Mouse (Mus musculus) lung, adult 2 months (tissue): ENCODE results near the gene Smyd2.

Experiments used
- CTCF ChIP-seq: fragments of 200-500 bp; IDR thresholded peaks from 2 replicates; pipeline ENCODE4 v1.5.1; 2011; ENCODE audit warnings: mild to moderate bottlenecking, low read length, control low read depth; ENCODE audit not compliant: insufficient read depth
- POLR2A ChIP-seq: fragments of 200-500 bp; IDR thresholded peaks from 2 replicates; pipeline ENCODE4 v1.6.1; 2011; ENCODE audit warnings: low read depth, mild to moderate bottlenecking, control low read depth, low read length, borderline replicate concordance; ENCODE audit errors: extremely low read depth

DNA sequence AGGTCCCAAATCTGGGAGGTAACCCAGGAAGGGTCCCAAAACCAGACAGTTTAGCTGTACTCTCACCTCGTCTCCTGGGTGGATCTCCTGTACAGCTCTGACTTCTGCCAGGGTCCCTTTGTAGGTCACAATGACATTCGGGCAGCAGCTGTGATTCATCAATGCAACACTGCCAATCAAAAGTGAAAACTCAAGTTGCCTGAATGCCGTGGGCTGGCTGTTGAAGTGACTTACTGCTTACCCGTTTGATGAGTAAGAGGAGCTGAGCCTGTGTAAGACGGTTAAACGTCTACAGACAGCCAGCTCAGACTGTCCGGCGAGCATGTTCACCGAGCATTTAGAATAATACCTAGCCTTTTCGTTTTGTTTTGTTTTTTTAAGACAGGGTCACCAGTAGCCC lies 33.4 kb downstream of the Smyd2 start:
- no peak for TF ChIP-seq CTCF
- TF ChIP-seq POLR2A: no peak
